Mouse (Mus musculus) CH12.LX (cell line): Measurements from ENCODE around the gene Gli3.

Experiments
- CTCF ChIP-seq, 2 experiments: IDR thresholded peaks in 1 of 2; conservative IDR thresholded peaks in 1 of 2; 2 replicates each; pipeline ENCODE4 v1.5.1; 2011 to 2012; ENCODE audit warnings: low read depth in 2 of 2, low read length in 2 of 2, improper control_type of control experiment in 1 of 2, inconsistent platforms in 1 of 2, mild to moderate bottlenecking in 1 of 2, moderate library complexity in 1 of 2
- MAFK ChIP-seq: IDR thresholded peaks from 2 replicates; pipeline ENCODE4 v1.6.1; 2011; ENCODE audit warnings: low read length, improper control_type of control experiment; ENCODE audit not compliant: insufficient replicate concordance
- MAZ ChIP-seq: IDR thresholded peaks from 2 replicates; pipeline ENCODE4 v1.6.1; 2012; ENCODE audit warnings: low read depth, mild to moderate bottlenecking, inconsistent platforms, low read length, improper control_type of control experiment, moderate library complexity
- NRF1 ChIP-seq: IDR thresholded peaks from 2 replicates; pipeline ENCODE4 v1.6.1; 2014; ENCODE audit warnings: low read depth, mild to moderate bottlenecking, inconsistent platforms, low read length, improper control_type of control experiment, moderate library complexity
- POLR2AphosphoS2 ChIP-seq: IDR thresholded peaks from 2 replicates; pipeline ENCODE4 v1.6.1; 2011; ENCODE audit warnings: low read depth, low read length, improper control_type of control experiment
- RCOR1 ChIP-seq: conservative IDR thresholded peaks from 2 replicates; pipeline ENCODE4 v1.6.1; 2012; ENCODE audit warnings: low read depth, mild to moderate bottlenecking, inconsistent platforms, low read length, improper control_type of control experiment
- SIN3A ChIP-seq: IDR thresholded peaks from 2 replicates; pipeline ENCODE4 v1.6.1; 2012; ENCODE audit warnings: low read length, improper control_type of control experiment, inconsistent platforms
- TBP ChIP-seq: conservative IDR thresholded peaks from 2 replicates; pipeline ENCODE4 v1.6.1; 2011; ENCODE audit warnings: low read depth, low read length, improper control_type of control experiment
- USF1 ChIP-seq: IDR thresholded peaks from 2 replicates; pipeline ENCODE4 v1.6.1; 2014; ENCODE audit warnings: low read depth, mild to moderate bottlenecking, inconsistent platforms, low read length, improper control_type of control experiment
- USF2 ChIP-seq: conservative IDR thresholded peaks from 2 replicates; pipeline ENCODE4 v1.6.1; 2011; ENCODE audit warnings: low read depth, low read length, improper control_type of control experiment

- no peak for TF ChIP-seq CTCF (conservative IDR thresholded peaks at IDR 0.05 in 1 of 2, IDR thresholded peaks at IDR 0.05 in 1 of 2; ENCODE audit: low read depth in 2 of 2, low read length in 2 of 2)
- TF ChIP-seq MAFK, result no peak
- TF ChIP-seq NRF1, result no peak
- TF ChIP-seq RCOR1, result no peak
- no peak for TF ChIP-seq USF1
- no peak for TF ChIP-seq POLR2AphosphoS2
- TF ChIP-seq TBP, result no peak
- no peak for TF ChIP-seq MAZ
- no peak for TF ChIP-seq SIN3A
- no peak for TF ChIP-seq USF2
Observed at GRCm38 (mm10) chr13:15550027-15550602, 87.1 kb downstream of the Gli3 start.
